In the genomic region with DNA sequence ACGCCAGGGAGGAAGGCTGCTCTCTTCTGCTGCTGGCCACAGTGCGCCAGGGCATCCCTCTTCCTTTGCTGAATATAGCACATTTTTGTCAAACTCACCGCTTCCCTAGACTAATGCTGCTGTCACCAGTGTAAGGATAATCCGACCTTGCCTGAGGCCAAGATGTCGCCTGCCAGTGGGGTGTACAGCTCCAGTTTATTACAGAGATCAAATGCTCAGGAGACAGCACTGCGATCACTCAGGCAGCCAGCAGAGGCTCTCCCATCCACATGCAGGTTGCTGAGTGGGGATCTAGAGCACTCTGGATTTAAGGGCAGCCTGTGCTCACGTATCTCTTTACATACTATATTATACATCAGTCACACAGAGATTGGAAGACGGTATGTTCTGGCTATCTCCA, we compare ENCODE assay signal across 23 mouse cellular contexts. TPM values are rescaled to one million over a fixed set of nuclear protein-coding genes. Genes with fewer than 3 reads are reported as not detected.
DNase-seq lines count a peak whose midpoint lies in the region; ATAC-seq and TF ChIP-seq lines count a peak whose summit lies in the region.
"Had no signal": no experiment of that assay in that cellular context is flagged by ENCODE, and none has a peak within 500 bp of the region (broad histone marks: within the 10 kb centered on the region; RNA-seq: fewer than 3 reads in every experiment).

No protein-coding gene starts in this region.

- peak; percentile 76 for ATAC-seq in midbrain, embryonic 15.5 days (replicated peaks)
- ATAC-seq: activated CD4-positive, CD25-positive, alpha-beta regulatory T cell, adult 4 months; forebrain, embryonic 16.5 days had no signal

- H3K4me2 ChIP-seq in midbrain, embryonic 15.5 days = no peak overlapping the region
- H3K4me2 ChIP-seq: heart, embryonic 13.5 days; liver, embryonic 13.5 days; lung, embryonic 14.5 days had no signal

- TF ChIP-seq CTCF in heart, adult 2 months (IDR thresholded peaks at IDR 0.05) = 0 out of 2 replicates have a peak, but pooled peaks have one; percentile 7
- peak; percentile 58 for TF ChIP-seq CTCF in layer of hippocampus, adult 2 months (conservative IDR thresholded peaks at IDR 0.05)
- TF ChIP-seq CTCF in brain, embryonic 14.5 days (IDR thresholded peaks at IDR 0.05; ENCODE audit: borderline replicate concordance, extremely low read depth, insufficient read depth, insufficient read length) = no peak
- no peak for TF ChIP-seq CTCF in cerebellum, adult 2 months (IDR thresholded peaks at IDR 0.05; ENCODE audit: borderline replicate concordance, insufficient read depth, low read depth, low read length)

- DNase-seq in heart, adult 2 months = no peak
- no peak for DNase-seq in heart, adult 9 months (ENCODE audit: low spot score in 2 of 2)
- no peak for DNase-seq in layer of hippocampus, adult 2 months (ENCODE audit: low spot score in 2 of 2)
- DNase-seq in layer of hippocampus, postnatal 25 days (ENCODE audit: extremely low spot score in 1 of 2, low spot score in 1 of 2) = no peak
- peak; percentile 36 for DNase-seq in brain, embryonic 14.5 days (ENCODE audit: low read depth)
- no peak for DNase-seq in cerebellum, adult 2 months
- DNase-seq in urinary bladder, postnatal 14 days (ENCODE audit: low spot score) = no peak
- DNase-seq: adrenal gland, postnatal 10 days; cerebellum, adult 9-11 months; heart, adult 11 months; heart, postnatal 14 days; kidney, adult 2 months; kidney, postnatal 10 days; liver, embryonic 13.5 days; lung, embryonic 14.5 days; thymus, postnatal 14 days had no signal

- no peak overlapping the region for H3K9ac ChIP-seq in heart, adult 2 months (ENCODE audit: low read depth, low read length)
- no peak overlapping the region for H3K9ac ChIP-seq in midbrain, embryonic 15.5 days
- H3K9ac ChIP-seq: heart, embryonic 13.5 days; liver, embryonic 13.5 days; lung, embryonic 14.5 days had no signal

- intact Hi-C loops in heart, adult 2 months (cut with DNase I) = no loop called here

- TF ChIP-seq POLR2A in heart, adult 2 months (IDR thresholded peaks at IDR 0.05; ENCODE audit: insufficient read depth, low read depth, low read length) = no peak
- no peak for TF ChIP-seq POLR2A in brain, embryonic 14.5 days (IDR thresholded peaks at IDR 0.05; ENCODE audit: borderline replicate concordance, extremely low read depth, insufficient read depth, insufficient read length, poor library complexity, severe bottlenecking)
- TF ChIP-seq POLR2A in cerebellum, adult 2 months (IDR thresholded peaks at IDR 0.05; ENCODE audit: borderline replicate concordance, insufficient read depth, low read length) = no peak

- no peaks in the 10 kb centered on the region for H3K4me1 ChIP-seq in heart, adult 2 months (ENCODE audit: control insufficient read depth, insufficient read depth, low read length)
- 0 out of 2 replicates have a peak, but pooled peaks cover 3% of the 10 kb centered on the region for H3K4me1 ChIP-seq in midbrain, embryonic 15.5 days
- no peaks in the 10 kb centered on the region; the same call in 1 of the 2 replicates for H3K4me1 ChIP-seq in cerebellum, adult 2 months (ENCODE audit: control insufficient read depth, insufficient read depth, low read length)
- H3K4me1 ChIP-seq: embryonic facial prominence, embryonic 10.5 days; heart, embryonic 13.5 days; liver, embryonic 13.5 days had no signal

- no peak overlapping the region for H3K4me3 ChIP-seq in heart, adult 2 months
- no peak overlapping the region for H3K4me3 ChIP-seq in layer of hippocampus, adult 2 months
- H3K4me3 ChIP-seq in midbrain, embryonic 15.5 days = no peak overlapping the region
- no peak overlapping the region for H3K4me3 ChIP-seq in cerebellum, adult 2 months (replicated peaks; ENCODE audit: insufficient read depth, low read depth, low read length)
- H3K4me3 ChIP-seq: embryonic facial prominence, embryonic 10.5 days; heart, embryonic 13.5 days; liver, embryonic 13.5 days had no signal

- no peaks in the 10 kb centered on the region for H3K36me3 ChIP-seq in heart, adult 2 months (ENCODE audit: control insufficient read depth, insufficient read depth, low read length)
- H3K36me3 ChIP-seq in midbrain, embryonic 15.5 days (replicated peaks) = no peaks in the 10 kb centered on the region
- H3K36me3 ChIP-seq: embryonic facial prominence, embryonic 10.5 days; heart, embryonic 13.5 days; liver, embryonic 13.5 days had no signal

- no peaks in the 10 kb centered on the region for H3K79me2 ChIP-seq in heart, adult 2 months (replicated peaks; ENCODE audit: control insufficient read depth, insufficient read depth, low read length)

- no peaks in the 10 kb centered on the region for H3K27me3 ChIP-seq in heart, adult 2 months (ENCODE audit: control insufficient read depth, insufficient read depth, low read length)
- no peaks in the 10 kb centered on the region for H3K27me3 ChIP-seq in midbrain, embryonic 15.5 days (replicated peaks)
- no peaks in the 10 kb centered on the region for H3K27me3 ChIP-seq in cerebellum, adult 2 months (ENCODE audit: control insufficient read depth, insufficient read depth, low read length)
- H3K27me3 ChIP-seq: heart, embryonic 13.5 days; liver, embryonic 13.5 days had no signal

- H3K27ac ChIP-seq in heart, adult 2 months = no peak overlapping the region
- H3K27ac ChIP-seq in layer of hippocampus, adult 2 months = no peak overlapping the region
- H3K27ac ChIP-seq in midbrain, embryonic 15.5 days = 0 out of 2 replicates have a peak overlapping the region, but pooled peaks have one; percentile 41
- no peak overlapping the region for H3K27ac ChIP-seq in cerebellum, adult 2 months (ENCODE audit: insufficient read depth, low read length)
- H3K27ac ChIP-seq: embryonic facial prominence, embryonic 10.5 days; heart, embryonic 13.5 days; liver, embryonic 13.5 days had no signal

- no peak for TF ChIP-seq EP300 in heart, adult 2 months (IDR thresholded peaks at IDR 0.05; ENCODE audit: insufficient read depth, low read depth, low read length)

- H3K9me3 ChIP-seq in midbrain, embryonic 15.5 days = no peaks in the 10 kb centered on the region
- H3K9me3 ChIP-seq: embryonic facial prominence, embryonic 10.5 days; heart, embryonic 13.5 days; liver, embryonic 13.5 days had no signal

- WGBS in heart, adult 2 months = 79% methylated on average over 8 of the region's 8 CpGs
- 58% methylated on average over 8 of the region's 8 CpGs for WGBS in midbrain, embryonic 15.5 days
- 79% methylated on average over 8 of the region's 8 CpGs for WGBS in cerebellum, adult 2 months

RNA-seq across cellular contexts. Expression of a gene that starts 22.1 kb away (rescaled TPM):
- 1 to 10 TPM; 7.2 to 7.4 TPM for total RNA-seq in heart, adult 2 months (2021)
- 3.0 and 4.7 TPM in 2 replicates for polyA plus RNA-seq in heart, adult 2 months (2012; rRNA removed)
- total RNA-seq in layer of hippocampus, adult 2 months (2021) = 10 to 100 TPM; 67.8 to 69.8 TPM
- total RNA-seq in layer of hippocampus, postnatal 25 days (2021) = 10 to 100 TPM; 62.1 to 64.5 TPM
- polyA plus RNA-seq in brain, embryonic 14.5 days (2012; rRNA removed) = 8.0 and 11.3 TPM in 2 replicates
- polyA plus RNA-seq in midbrain, embryonic 15.5 days (2015; fragmentation: Nextera tagmentation; extraction: Ambion mirVana) = 14.0 and 14.9 TPM in 2 replicates
- polyA plus RNA-seq in cerebellum, adult 2 months (2012; rRNA removed) = 29.0 and 30.4 TPM in 2 replicates
- total RNA-seq: megakaryocyte, adult 5-6 weeks; MEL had no signal
- polyA plus RNA-seq: activated CD4-positive, CD25-positive, alpha-beta regulatory T cell, adult 4 months had no signal

Comparison
In these comparisons a context has a peak if more than half of its experiments do, and no peak if none do; other contexts are left out.
1. CTCF ChIP-seq: peak in heart, adult 2 months (single experiment) and layer of hippocampus, adult 2 months (single experiment); none in brain, embryonic 14.5 days (single experiment) and cerebellum, adult 2 months (single experiment).